Mouse (Mus musculus): ENCODE results near the gene Ccser2.

Gene Ccser2

DNA sequence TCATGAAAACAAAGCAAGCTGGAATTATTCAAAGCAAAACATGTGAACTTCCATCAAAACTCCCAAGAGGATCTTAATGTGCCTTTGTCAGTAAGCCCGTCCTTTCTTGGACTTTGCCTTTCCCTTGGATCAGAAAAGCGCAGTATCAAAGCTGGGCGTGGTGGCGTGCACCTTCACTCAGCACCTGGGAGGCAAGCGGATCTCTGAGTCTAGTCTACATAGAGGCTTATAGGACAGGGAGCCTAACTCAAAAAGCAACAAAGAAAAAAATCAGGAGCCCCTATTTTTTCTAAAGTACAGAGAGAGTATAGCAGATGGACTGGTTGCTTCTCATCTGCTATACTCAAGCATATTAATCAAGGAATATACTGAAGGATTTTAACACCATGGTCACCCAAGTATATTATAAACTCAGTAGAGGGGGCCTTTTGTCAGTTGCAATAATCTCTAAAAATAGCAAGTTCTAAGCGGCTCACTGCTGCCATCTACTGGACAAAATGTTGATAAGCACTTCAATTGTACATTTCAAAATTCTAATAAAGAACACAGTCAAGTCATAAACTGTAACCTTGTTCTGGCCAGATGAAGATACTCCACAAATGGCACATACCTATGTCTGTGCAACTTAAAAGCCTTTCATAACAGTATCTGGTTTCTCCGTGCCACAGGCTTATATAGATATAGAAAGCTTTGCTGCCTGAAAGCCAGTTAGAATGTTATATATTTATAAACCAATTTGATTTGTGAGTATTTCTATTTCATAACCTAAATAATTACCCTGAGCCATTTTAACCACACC lies 31.3 kb downstream of the Ccser2 start:
- peak; percentile 59 for DNase-seq

DNA sequence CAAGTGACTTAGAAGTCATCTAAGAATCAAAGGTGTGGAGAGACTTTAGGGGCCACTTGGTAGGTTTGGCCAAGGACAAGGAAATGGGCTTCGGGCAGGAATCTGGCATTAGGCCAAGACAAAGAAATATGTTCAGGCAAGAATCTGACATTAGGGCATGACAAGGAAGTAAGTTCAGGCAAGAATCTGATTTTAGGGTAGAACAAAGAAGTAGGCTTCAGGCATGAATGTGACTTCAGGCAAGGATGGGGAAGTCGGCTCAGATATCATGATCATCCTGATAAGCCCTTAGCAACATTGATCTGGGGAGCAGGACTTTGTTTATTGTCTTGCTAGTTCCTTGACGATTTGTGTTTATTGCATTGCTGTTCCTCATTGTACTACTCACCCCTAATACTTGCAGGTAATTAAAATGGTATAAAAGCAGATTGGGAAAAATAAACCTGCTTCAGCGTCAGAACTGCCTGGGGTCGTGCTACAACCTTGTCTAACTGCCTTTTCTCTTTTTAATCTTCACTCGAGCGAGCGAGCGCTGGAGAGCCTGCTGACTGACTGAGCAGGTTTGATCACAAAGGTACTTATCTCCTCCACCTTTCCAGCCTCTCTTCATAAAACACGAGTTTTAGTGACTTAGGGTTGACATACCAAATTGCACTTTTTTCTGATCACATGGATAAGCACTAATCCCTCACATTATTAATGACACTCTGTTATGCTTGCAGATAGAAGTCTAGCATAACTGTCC lies 35.8 kb downstream of the Ccser2 start:
- DNase-seq = no peak

DNA sequence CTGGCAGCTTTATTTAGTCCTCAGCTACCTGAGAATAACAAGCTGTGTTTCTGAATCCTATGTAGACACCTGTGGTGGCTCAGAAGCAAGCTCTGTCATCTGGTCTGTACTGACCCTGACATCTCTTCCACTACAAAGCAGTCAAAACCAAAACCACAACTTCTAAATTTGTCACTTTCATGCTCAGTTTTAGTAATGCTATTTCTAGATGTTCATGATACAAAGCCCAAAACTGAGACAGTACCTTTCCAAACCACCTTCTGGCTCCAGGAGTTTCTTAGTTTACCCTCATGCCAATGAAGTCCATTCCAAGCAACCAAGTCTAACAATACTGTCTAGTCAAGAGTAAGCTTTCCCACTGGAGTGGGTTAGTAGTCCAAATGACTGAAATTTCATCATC lies 36.5 kb downstream of the Ccser2 start:
- no peak for DNase-seq

DNA sequence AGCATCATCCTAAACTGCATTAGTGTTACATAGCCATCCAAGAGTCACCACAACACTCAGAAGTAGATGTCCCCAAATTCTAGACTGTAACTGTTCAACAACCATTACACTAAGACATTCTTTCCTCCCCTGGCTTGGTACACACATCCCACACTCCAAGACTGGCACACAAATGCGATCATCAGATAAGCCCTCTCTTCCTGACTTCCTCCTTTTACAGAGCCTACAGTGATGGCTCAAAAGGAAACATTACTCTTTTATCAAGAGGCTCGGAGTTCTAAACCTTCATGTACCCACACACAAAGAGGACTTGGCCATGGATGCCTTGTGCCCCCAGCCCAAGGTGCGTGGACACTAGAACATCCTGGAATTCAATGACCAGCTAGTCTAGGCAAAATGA lies 45.2 kb downstream of the Ccser2 start:
- DNase-seq = no peak

DNA sequence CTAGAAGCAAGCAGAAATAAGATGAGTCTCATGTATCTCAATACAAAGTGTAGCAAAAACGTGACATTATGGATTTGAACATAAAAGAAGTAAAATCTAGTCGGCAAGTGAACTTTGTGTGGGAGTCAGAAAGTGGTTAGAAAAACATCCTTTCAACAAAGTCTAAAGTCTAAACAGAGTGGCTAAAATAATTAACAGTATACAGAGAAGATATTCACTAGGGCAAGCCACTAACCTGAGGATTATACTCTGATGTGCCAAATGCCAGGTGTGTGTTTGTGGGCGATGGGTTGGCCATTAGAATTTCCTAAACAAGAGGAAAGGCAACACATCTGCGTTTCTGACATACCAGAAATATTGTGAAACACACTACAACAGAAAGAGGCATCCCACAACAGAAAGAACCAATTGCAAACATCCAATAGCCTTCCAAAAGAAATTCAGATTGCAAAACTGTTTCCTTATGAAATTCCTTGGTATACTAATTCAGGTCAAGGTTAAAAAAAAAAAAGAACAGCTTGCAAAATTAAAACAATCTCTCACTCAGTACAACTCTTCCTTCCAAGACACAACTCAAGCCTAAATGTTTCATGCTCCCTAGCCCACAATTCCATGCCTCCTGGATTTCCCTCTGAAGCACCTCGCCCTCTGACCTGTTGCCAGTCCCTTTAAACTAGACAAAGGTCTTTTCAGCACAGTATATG lies 47.1 kb downstream of the Ccser2 start:
- DNase-seq = peak; percentile 75

DNA sequence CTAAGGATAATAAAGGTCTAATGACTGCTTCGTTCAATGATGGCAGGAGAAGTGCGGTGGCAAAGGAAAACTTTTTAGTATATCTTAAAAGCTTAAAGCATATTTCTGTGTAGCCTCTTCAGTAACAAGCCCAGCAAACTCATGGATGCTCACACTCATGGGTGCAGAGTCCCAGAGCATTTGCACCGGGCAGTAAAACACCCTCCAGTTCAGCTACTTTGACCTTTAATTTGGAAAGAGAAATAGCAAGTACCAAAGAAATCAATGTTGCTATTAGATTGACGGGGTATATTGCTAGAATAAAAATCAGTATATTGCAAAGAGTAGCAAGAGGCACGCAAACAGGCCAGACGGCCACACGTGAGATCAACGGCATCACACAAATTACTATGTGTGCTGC lies 48.7 kb downstream of the Ccser2 start:
- peak; percentile 35 for DNase-seq

DNA sequence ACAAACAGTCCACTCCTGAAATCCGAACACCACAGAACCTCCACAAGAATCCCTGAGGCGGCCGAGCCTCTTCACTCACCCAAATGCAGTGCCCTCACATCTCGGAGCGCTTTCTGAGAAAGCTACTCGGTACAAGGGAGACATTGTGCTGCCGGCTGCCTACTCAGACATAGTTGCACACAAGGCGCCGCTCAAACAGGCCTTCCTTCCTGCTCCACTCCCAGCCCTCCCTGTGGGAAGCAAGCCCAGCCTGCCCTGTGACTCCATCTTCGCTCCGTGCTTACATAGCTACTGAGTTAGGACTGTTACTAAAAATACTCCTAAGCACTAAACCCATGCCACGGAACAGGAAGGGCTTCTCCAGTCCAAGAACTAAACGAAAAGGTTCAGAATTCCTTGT lies 49.4 kb downstream of the Ccser2 start:
- peak; percentile 91 for DNase-seq

DNA sequence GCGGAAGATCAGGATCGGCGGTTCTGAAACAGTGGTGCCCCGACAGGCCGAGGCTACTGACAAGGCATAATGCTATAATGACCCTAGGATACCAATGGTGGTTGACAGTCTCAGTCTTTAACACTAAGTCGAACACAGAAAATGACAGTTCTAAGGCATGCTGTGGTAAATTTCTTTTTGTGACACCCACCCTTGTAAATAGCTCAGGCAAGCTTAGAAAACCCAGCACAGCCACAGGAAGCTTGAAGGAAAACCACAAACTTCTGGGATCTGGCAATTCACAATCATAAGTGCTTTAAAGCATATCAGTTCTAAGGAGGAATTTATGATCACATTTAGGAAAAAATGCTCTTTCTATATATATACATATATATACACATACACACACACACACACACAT lies 53.4 kb downstream of the Ccser2 start:
- no peak for DNase-seq

DNA sequence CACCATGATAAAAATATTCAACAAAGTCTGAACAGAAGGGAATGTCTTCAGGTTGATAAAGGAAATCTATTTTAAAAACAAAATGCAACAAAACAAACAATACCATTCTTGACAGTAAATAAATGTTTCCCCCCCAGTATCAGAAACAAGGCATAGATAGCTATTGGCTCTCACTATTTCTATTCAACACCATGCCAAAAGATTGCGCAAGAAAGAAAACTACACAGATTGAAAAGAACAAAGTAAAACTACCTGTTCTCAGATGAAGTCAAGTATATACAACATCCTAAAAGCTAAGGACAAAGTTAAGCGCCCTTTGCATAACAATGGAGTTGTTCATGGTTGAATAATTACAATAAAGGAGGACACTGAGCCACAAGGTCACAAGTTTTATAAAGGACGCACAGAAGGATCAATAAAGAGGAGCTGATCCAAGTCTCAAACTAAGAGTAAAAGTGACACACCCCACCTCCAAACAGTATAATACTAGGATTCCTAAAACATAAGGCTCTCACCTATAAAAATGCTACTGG lies 54.0 kb downstream of the Ccser2 start:
- DNase-seq = no peak

DNA sequence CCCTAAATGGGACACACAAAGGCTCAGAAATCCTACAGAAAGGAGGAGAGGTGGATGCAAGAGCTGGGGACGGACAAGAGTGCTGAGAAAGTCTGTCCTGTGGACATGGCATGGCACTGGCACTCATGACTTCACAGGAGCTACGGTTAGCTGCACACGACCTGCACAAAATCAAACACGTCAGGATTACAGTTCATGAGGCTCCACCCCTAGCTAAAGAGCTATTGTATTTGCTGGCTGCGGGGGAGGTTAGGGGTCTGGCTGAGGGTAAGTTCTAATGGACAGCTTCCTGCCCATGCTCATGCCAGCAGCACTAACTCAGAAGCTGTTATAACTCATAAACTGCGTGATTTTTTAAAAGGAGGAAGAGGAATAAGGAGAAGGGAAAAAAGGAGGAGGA lies 56.8 kb downstream of the Ccser2 start:
- no peak for DNase-seq

DNA sequence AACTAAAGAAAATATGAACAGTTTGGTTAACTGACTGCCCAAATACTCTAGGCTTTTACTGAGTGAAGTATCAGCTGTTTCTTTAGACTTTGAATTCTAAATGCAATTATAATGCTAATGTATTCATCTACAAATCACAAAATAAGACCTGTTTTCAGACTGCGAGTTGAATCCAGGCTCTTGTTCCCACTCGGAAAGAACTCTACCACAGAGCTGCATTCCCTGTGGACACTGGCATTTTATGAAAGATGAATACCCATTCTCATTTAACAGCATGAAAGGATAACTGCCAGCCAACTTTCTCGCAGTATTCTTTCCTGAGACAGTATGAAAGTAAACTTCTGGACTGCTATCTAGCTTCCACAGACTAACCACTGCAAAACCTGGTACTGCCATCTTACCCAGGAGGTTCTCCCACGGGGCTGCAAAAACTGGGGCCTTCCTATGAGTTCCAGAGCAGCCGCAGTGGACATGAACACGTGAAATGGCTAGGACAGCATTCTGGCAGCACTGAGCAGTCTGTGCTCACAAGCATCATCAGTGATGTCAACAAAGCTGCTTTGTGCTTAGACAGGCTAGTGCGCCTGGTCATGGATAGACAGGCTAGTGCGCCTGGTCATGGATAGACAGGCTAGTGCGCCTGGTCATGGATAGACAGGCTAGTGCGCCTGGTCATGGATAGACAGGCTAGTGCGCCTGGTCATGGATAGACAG lies 62.6 kb downstream of the Ccser2 start:
- no peak for DNase-seq

DNA sequence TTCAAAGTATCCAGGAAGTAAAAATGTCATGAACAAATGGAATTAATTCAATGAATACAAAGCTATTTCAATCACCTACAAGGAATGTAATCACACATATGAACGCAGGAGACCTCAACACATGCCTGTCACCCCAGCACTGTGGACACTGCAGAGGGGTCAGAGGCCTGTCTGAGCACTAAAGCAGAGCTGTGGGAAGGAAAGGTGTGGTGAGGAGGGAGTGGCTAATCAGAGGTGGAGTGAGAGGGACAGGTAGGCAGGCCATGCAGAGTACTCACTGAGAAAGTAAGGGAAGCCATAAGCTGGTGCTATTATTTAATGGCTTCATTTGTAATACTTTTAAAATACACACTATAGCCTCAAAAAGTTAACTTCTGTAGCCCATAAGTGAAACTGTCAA lies 64.4 kb downstream of the Ccser2 start:
- no peak for DNase-seq

DNA sequence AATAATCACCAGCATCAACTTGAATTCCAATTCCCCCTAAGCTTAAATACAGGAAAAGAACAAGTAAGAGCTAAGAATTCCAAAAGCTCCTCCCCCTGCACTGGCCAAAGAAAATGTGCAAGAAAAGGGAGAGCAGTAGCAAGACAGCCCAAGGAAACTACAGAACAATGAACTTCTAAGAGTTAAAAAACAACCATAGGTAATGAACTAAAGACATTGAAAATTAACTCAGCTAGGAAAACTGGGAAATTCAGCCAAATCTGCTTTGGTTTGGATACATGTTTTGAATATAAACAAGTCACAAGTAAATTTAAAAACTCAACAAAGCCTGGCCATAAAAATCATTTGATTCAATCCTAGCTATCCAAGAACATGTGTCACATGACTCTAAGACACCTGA lies 67.7 kb downstream of the Ccser2 start:
- DNase-seq = peak; percentile 52

DNA sequence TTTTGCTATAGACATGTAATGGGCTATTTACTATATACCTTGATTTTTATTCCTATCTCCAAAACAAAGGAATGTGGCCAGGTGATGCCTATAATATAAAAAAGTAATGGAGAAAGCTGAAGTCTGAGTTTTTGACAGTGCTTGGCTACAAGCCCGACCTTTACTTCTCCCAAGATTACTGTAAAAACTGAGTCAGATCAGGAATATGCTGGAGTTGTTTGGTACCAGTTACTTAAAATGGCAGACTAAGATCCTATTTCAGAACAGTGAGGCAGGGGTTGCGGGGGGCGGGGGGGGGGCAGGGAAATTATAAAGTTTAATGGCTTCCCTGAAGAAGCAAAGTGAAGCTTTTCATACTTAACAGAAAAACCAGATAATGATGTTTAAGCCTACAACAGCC lies 73.9 kb downstream of the Ccser2 start:
- no peak for DNase-seq

DNA sequence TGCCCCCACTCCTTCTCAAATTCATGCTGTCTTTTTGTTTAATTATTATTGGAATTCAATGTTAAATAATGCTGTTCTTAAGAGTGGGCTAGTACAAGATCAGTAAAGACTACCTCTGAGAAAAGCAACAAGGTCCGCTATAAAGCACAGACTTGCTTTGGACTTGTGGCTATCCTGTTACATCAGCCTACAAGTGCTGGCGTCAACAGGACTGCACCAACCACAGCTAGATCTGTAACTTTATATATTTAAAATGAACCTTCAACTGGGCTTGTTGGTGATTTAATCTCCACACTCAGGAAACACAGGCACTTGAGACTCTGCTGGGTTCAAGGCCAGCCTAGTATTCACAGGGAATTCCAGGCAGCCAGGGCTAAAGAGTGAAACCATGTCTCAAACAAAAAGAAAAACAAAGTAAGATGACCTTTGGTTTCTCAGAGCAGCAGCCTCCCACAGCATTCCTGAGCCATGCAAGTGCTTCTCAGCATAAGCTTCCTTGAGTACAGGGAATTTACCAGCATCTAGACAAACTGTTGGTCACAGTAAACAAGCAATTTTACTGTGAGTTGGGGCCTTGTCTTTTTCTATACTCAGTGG lies 75.7 kb downstream of the Ccser2 start:
- DNase-seq = peak; percentile 67

DNA sequence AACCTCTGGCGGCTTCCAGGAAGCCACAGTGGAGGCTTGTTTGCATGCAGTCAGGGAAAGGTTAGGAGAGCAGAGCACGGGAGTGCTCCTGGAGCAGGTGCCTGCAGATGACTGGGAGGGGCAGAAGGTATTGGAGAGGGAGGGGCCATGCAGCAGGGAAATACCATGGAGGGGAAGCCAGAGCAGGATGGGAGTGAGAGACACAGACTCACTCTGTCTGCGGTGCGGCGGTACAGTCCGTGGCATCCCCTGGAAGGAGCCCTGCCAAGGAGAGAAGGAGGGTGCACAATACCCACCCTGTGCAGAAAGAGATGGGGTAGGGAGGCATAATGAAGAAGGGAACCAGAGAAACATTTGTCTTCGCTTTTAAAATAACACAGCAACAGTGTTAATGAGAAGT lies 78.4 kb downstream of the Ccser2 start:
- DNase-seq = no peak

DNA sequence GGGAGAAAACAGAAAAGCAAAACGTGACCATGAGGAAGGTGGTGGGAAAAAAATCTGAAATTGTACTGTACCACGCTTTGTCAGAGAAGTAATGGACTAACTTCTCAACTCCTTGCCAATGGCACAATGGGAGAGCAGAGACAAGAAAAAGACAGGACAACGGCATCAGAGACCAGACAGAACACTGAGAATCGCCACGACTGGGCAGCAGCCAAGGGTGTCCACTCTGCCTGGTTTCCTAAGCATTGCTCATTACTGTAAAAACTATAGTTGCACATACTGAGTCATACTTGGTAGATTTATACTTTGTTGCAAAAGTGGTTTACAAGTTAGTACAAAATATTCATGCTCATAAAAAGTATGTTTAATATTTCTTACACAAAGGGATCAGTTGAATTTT lies 82.9 kb downstream of the Ccser2 start:
- no peak for DNase-seq

DNA sequence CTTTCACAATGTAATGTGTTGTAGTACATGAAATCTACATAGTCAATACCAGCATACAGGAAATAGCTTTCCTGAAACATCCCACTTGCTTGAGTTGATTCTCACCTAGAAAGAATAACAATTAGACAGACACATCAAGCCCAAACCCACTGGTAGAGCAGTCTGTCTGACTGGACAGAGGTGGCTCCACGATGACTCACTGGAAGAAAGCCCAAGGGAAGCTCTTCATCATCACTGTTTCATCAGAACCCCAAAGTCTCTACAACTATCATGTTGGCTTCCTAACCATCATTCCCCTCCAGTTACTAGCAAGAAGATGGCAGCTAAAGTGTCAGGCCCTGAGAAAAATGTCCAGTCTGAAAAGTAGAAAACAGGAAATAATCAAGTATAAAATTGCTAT lies 83.5 kb downstream of the Ccser2 start:
- no peak for DNase-seq

DNA sequence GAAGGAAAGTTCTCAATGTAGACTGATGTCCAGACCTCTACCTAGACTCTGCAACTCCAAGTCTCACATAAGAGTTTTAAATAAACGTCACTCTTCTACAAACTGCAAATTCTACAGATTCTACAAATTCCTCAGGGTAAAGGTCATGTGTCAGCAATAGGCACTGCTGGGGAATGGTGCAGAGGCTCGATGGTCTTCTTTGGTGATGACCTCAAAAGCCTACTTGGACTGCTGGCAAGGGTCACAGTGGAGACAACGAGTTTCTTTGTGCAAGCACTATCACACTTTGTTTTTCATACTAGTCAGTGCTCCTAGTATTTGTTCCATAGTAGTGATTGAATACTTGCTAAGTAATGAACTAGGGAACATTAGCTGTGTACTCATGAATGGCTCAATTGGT lies 85.0 kb downstream of the Ccser2 start:
- no peak for DNase-seq

DNA sequence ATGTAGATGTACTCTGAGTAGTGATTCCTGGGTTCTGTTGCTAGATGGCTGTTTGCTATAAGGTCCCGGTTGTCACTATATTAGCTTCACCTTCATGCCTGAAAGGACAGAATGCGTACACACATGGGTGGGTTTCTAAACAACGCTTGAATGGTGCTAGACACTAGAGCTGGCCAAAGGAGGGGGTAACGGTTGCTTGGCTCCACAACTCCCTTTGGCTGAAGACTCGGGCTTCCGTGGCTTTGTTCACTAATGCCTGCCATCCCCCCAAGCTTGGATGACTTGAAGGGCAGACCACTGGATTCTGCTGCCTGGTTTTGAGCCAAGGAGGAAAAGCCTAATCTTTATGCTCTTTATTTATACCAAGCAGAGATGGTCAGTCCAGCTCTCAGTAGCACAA lies 98.3 kb downstream of the Ccser2 start:
- DNase-seq = no peak

DNA sequence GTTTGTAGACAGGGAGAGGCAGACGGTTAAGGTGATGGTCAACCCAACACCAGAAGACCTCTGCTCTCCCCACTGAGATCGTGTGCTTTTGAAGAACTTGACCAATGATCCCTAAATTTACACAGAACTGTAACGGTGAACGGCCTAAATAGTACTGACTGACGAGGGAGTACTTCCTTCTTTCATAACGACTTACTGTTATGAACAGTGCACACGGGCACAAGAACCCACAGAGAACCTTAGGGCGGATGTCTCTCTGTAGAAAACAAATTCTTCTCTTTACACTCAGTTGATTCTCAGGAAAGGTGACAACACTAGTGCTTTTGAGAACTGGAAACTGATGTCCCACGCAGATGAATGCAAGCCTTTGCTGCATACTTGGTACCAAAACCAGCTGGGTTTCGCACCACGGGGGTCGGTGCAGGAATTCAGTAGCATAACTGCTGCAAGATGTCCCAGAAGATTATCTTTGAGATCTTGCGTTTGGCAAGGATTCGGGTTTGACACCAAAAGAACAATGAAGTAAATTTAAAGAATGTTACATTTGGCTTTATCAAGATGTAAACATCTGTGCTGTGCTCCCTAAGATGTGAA lies 99.7 kb downstream of the Ccser2 start:
- DNase-seq = no peak

Data from kidney, adult 9 months (tissue).